Mouse (Mus musculus) liver, embryonic 14.5 days (tissue): ENCODE measurements around the gene Gm11541.

Source experiments
- CTCF ChIP-seq: IDR thresholded peaks from 2 replicates; pipeline ENCODE4 v1.5.1; 2016; ENCODE audit warnings: antibody characterized with exemption, low read depth, control low read depth
- EP300 ChIP-seq: IDR thresholded peaks from 2 replicates; pipeline ENCODE4 v1.6.1; 2016; ENCODE audit warnings: antibody characterized with exemption, low read depth

DNA sequence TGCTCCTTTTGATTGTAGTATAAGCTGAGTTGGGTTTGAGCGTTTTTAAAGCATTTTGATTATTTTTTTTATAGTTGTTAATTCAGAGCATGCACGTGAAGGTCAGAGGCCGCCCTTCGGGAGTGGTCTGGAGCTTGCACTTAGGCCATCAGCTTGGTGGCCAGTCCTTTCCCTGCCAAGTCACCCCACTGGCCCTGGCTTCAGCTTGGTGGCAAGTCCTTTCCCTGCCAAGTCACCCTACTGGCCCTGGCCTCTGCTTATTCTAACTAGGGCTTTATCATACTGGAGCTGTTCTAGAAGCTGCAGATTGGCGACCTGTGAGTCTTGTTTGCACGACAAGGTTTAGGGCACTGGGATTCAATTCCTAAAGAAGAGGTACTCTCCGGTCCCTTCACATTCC is 21.9 kb downstream of the Gm11541 start:
- TF ChIP-seq CTCF (no peak), EP300 (no peak)
